Mouse (Mus musculus) cerebellum, postnatal 25 days (tissue): Measurements from ENCODE around the gene Crtc1.

Source experiments
- DNase-seq, 2 experiments: peaks; one replicate each; pipeline ENCODE4 v3.0.0; 2021; ENCODE audit warnings: mixed read lengths in 2 of 2

Crtc1 gene

DNA sequence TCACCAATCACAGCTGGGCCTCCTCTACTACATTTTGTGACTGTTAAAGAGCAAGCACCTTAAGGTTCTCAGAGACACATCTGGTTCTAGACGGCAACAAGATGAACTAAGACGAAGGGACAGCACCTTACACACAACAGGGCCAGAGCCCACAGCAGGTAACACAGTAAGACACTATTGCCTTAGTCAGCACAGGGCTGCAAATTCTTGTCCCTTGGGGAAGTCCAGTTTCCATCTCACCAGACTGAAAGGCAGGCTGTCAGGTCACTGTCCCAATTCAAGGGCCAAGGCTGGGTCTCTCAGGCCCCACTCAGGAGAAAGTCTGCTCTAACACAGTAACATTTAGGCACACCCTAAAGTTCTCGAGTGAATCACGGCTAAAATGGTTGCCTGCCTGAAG is 91.9 kb downstream of the Crtc1 start:
- DNase-seq = peak in 1 of 2 experiments; percentile 11

DNA sequence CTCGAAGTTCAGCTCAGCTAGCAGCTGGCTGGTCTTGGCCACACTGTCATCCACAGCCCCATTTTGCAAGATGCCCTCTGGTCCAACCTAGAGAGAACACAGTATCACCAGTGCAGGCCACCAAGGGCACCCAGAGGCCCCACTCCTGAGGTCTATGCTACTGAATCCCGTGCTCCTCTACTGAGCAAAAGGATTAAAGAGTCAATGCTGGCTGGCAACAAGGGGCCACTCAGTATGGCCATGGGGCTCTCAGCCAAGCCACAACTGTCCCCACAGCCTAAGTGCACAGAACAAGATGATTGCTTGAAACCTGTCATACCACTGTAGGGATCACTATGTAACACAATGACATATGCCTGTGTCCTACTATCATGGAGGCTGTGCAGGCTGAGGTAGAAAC is 95.1 kb downstream of the Crtc1 start:
- no peak for DNase-seq

DNA sequence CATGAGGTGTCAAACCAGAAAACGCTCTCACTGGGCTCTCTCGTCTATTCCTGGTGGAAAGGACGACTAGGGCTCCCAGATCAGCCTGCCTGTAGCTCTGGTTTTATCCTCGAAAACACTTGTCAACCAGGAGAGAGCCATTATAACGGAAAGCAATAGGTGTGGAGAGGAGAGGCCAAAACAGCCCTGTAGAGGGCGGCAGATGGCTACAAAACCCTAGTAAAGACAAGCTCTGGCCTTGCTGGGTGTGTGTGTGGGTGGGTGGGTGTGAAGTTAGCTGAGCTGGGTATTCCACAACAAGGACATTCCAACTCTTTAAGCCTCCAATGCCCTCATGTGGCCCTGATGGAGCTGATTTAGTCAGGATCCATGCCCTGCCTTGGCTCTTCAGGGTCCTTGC is 95.7 kb downstream of the Crtc1 start:
- DNase-seq = peak; percentile 78 to 82

DNA sequence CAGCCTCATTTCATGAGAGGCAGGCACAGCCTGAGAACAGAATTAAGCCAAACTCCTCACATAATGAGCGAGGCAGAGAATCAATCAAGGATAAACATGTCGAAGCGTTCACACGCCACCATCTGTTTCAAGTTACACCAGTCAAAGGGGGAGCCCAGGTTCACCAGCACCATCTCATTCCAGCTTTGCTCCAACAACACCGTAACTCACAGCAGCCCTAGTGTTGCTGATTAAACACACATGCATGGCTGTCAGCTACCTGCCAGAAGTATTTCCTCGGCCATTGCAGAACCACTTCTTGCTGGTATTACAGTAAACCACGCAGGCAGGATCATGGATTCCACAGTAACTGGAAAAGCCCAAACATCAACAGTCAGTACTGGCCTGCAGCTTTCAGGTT is 96.3 kb downstream of the Crtc1 start:
- no peak for DNase-seq

DNA sequence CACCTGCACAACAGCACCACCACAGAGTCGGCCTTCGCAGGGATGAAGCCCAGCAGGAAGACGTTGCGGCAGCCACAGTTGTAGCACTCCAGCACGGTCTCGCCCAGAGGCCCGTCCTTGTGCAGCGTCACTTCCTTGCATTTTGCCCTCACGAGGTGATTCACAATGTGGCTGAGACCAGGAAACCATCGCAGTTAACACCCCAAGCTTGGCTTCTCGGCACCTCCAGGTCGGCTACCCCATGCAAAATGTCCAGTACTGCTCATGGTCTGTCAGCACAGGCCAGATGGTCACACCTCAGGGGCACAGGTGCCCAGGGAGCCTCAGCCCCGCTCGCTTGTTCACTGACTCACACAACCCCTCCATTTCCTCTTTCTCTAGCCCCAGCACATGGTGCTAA is 97.4 kb downstream of the Crtc1 start:
- DNase-seq = peak; percentile 77 to 78

DNA sequence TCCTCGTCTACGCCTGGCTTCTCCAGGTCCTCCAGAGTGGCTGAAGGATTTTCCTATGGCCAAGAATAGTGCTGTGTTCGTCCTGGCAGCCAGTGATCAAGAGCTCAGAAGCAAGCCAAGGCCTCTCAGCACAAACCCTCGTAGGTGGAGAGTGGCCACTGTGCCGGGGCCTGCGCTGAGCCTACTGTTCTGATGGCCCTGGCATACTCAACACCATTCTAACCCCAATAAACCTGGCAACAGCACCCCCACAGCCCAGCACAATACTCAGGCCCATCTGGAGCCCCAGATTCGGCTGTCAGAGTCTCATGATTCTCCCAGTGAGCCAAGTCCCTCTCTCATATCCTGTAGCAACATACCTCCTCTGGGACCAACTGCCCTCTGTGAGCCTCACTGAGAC is 98.7 kb downstream of the Crtc1 start:
- peak; percentile 53 to 62 for DNase-seq

DNA sequence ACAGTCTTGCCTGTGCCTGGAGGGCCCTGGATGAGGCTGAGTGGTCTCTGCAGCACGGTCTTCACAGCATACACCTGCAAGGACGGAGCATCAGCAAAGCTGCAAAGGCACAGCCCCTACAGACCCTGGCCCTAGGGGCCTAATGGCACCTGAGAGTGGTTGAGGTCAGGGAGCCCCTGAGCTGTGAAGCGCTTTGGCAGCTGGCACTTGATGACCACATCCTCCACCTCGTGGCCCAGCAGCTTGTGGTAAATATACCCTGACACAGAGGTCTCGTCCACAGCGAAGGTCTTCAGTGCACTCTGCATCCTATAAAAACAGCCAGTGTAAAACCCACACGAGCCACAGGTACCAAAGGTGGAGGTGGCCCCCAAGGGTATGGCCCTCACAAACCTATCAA is 100.4 kb downstream of the Crtc1 start:
- no peak for DNase-seq

DNA sequence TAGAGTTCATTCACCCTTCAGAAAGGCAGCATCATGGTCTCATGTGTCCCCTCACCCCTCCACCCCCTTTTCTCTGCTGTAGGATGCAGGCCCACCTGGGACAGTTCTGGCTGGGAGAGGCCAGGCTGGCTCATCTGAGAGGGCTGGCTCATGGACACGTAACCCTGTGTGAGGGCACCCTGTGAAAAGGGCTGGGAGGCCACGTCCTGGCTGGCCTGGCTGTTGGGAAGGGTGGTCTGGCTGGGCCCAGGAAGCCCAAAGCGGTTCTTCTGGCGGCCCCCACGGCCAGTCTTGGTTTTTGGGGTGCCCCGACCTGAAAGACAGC is 106.5 kb downstream of the Crtc1 start:
- no peak for DNase-seq
